Mouse (Mus musculus): ENCODE results near the gene Sstr2. TPM values are rescaled to one million over a fixed set of nuclear protein-coding genes. Genes with fewer than 3 reads are reported as not detected.

Gene Sstr2
- polyA plus RNA-seq, 1 experiment from 2014 or later = 0.20 TPM

DNA sequence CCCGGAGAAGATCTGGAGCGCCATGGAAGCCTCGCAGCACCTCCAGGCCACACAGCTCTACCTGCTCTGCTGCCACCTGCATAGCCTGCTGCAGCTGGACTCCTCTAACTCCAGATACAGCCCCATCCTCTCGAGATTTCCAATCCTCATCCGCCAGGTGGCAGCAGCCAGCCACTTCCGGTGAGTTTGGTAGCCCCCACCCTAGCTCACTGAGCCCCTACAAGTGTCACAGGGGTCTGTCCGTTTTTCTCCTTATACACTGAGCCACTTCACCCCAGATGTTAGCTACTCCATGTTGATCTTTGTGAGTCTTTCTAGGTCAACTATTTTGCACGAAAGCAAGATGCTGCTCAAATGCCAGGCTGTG, 32.7 kb downstream of the Sstr2 start:
- H3K9me3 ChIP-seq (replicated peaks; ENCODE audit: low read length) = no peaks in the 10 kb centered on the region
- H3K4me3 ChIP-seq (replicated peaks; ENCODE audit: low read depth, low read length) = no peak overlapping the region
- peaks cover 10% of the 10 kb centered on the region; the same call in 1 of the 2 replicates for H3K4me1 ChIP-seq (replicated peaks; ENCODE audit: insufficient read depth, low read length)
- ATAC-seq (replicated peaks; ENCODE audit: low FRiP score, low read depth) (peak; percentile 18), DNase-seq (ENCODE audit: low spot score) (peak; percentile 69)
- H3K27me3 ChIP-seq (ENCODE audit: insufficient read depth, low read length) = no peaks in the 10 kb centered on the region
- peak; percentile 70 for TF ChIP-seq CTCF (IDR thresholded peaks at IDR 0.05; ENCODE audit: low read depth)
- H3K4me2 ChIP-seq (ENCODE audit: low read length) = no peak overlapping the region
- H3K36me3 ChIP-seq (ENCODE audit: insufficient read depth, low read length) = peaks cover 46% of the 10 kb centered on the region
- H3K27ac ChIP-seq = no peak overlapping the region; the same call in 1 of the 2 replicates
- H3K9ac ChIP-seq (ENCODE audit: low read depth, low read length) = no peak overlapping the region
- 29% methylated on average over 8 of the region's 8 CpGs for WGBS

DNA sequence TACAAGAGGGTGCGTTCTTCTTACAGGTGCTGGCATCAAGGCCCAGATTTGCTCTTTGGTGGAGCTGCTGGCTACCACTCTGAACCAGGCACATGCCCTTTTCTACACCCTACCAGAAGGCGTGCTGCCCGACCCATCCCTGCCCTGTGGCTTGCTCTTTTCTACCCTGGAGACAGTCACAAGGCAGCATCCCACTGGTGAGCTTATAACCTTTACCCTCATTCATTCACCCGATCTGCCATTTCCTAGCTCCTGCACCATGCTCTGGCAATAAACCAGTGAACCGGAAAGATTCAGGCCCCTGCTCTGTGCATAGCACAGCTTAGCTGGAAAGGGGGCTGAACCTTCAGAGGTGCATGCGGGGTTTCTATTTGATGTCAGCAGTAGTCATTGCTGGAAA, 33.4 kb downstream of the Sstr2 start:
- no peak overlapping the region for H3K4me2 ChIP-seq (ENCODE audit: low read length)
- peaks cover 52% of the 10 kb centered on the region for H3K36me3 ChIP-seq (ENCODE audit: insufficient read depth, low read length)
- no peak overlapping the region for H3K27ac ChIP-seq

DNA sequence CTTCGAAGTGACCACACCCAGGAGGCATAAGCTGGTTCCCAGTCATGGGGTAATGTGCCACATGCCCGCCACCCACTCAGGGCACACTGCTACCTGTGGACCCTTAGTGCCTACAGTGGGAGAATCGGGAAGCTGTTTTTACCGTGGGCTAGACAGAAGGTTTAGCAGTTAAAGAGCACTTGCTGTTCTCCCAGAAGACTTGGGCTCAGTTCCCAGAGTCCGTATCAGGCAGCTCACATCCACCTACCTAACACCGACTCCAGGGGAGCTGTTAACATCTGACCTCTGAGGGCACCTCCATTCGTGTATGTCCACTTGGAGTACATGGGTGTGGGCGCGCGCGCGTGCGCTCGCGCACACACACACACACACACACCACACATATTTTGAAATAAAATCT, 35.0 kb downstream of the Sstr2 start:
- no peak overlapping the region for H3K4me2 ChIP-seq (ENCODE audit: low read length)
- H3K9ac ChIP-seq (ENCODE audit: low read depth, low read length) = no peak overlapping the region
- H3K36me3 ChIP-seq (ENCODE audit: insufficient read depth, low read length) = peaks cover 64% of the 10 kb centered on the region
- DNase-seq (ENCODE audit: low spot score) (no peak), ATAC-seq (replicated peaks; ENCODE audit: low FRiP score, low read depth) (no peak)
- no peaks in the 10 kb centered on the region for H3K9me3 ChIP-seq (replicated peaks; ENCODE audit: low read length)
- H3K4me3 ChIP-seq (replicated peaks; ENCODE audit: low read depth, low read length) = no peak overlapping the region
- peaks cover 5% of the 10 kb centered on the region; the same call in 1 of the 2 replicates for H3K4me1 ChIP-seq (replicated peaks; ENCODE audit: insufficient read depth, low read length)
- WGBS = 93% methylated on average over 15 of the region's 15 CpGs
- H3K27ac ChIP-seq = no peak overlapping the region
- no peaks in the 10 kb centered on the region for H3K27me3 ChIP-seq (ENCODE audit: insufficient read depth, low read length)
- no peak for TF ChIP-seq CTCF (IDR thresholded peaks at IDR 0.05; ENCODE audit: low read depth)

More for the DNA sequence above, 33.4 kb downstream of the Sstr2 start:
- Histone ChIP-seq H3K9me3 (replicated peaks; ENCODE audit: low read length) (no peaks in the 10 kb centered on the region), H3K4me1 (replicated peaks; ENCODE audit: insufficient read depth, low read length) (peaks cover 10% of the 10 kb centered on the region; the same call in 1 of the 2 replicates), H3K4me3 (replicated peaks; ENCODE audit: low read depth, low read length) (no peak overlapping the region), H3K27me3 (ENCODE audit: insufficient read depth, low read length) (no peaks in the 10 kb centered on the region), H3K9ac (ENCODE audit: low read depth, low read length) (no peak overlapping the region)
- 54% methylated on average over 6 of the region's 6 CpGs for WGBS
- no peak for TF ChIP-seq CTCF (IDR thresholded peaks at IDR 0.05; ENCODE audit: low read depth)
- DNase-seq (ENCODE audit: low spot score) = peak; percentile 34
- ATAC-seq (replicated peaks; ENCODE audit: low FRiP score, low read depth) = peak; percentile 33; the same call in 1 of the 2 replicates

DNA sequence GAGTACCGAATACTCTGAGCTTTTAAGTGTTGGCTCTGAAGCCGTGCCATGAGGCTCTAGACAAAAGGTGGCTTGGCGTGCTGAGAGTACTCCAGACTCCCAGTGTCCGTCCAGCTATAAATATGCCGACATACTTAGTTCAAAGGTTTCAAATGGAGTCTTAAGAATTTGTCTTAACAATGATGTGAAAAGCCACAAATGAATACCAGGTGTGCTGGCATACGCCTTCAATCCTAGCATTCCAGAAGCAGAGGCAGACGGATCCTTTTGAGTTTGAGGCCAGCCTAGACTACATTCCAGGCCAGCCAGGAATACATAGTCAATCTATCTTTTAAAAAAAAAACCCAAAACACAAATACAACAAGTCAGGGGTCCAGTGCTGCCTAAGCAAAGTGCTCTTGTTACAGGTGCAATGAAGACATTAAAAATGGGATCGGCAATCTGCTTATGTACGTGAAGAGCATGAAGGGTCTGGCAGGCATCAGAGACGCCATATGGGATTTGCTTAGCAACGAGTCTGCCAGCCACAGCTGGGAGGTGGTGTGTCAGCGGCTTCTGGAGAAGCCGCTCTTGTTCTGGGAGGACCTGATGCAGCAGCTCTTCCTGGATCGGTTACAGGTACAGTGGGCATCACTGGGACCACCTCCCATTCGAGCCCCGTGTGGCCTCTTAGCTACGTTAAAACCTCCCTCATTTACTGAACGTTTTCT, 35.6 kb downstream of the Sstr2 start:
- DNase-seq (ENCODE audit: low spot score) (no peak), ATAC-seq (replicated peaks; ENCODE audit: low FRiP score, low read depth) (no peak)
- Histone ChIP-seq H3K27ac (no peak overlapping the region), H3K4me1 (replicated peaks; ENCODE audit: insufficient read depth, low read length) (0 out of 2 replicates have a peak, but pooled peaks cover 5% of the 10 kb centered on the region), H3K9me3 (replicated peaks; ENCODE audit: low read length) (no peaks in the 10 kb centered on the region), H3K9ac (ENCODE audit: low read depth, low read length) (no peak overlapping the region), H3K4me3 (replicated peaks; ENCODE audit: low read depth, low read length) (no peak overlapping the region), H3K36me3 (ENCODE audit: insufficient read depth, low read length) (peaks cover 64% of the 10 kb centered on the region), H3K27me3 (ENCODE audit: insufficient read depth, low read length) (no peaks in the 10 kb centered on the region), H3K4me2 (ENCODE audit: low read length) (no peak overlapping the region)
- WGBS = 82% methylated on average over 18 of the region's 18 CpGs
- TF ChIP-seq CTCF (IDR thresholded peaks at IDR 0.05; ENCODE audit: low read depth) = no peak

DNA sequence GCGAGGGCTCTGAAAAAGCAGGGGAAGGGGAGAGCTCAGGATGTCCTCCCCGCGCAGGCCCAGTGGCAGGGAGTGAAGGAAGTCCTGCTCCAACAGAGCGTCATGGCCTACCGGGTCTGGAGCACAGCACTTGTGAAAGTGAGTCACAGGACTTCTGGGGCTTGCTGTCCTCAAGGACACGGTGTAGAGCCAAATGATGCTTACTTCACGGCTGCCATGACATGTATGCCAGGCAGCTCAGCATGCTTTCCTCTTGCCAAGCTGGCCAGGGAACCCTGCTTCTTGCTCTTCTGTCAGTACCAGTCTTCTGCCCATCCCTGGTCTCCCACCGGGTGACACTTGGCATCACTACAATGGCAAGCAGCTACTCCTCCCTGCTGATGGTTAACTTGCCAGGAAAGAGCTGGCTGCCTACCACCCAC, 37.4 kb downstream of the Sstr2 start:
- H3K4me3 ChIP-seq (replicated peaks; ENCODE audit: low read depth, low read length) = no peak overlapping the region
- H3K36me3 ChIP-seq (ENCODE audit: insufficient read depth, low read length) = peaks cover 72% of the 10 kb centered on the region
- no peak overlapping the region for H3K4me2 ChIP-seq (ENCODE audit: low read length)
- H3K27me3 ChIP-seq (ENCODE audit: insufficient read depth, low read length) = no peaks in the 10 kb centered on the region
- no peak overlapping the region for H3K27ac ChIP-seq
- ATAC-seq (replicated peaks; ENCODE audit: low FRiP score, low read depth) (no peak), DNase-seq (ENCODE audit: low spot score) (no peak)
- no peaks in the 10 kb centered on the region for H3K4me1 ChIP-seq (replicated peaks; ENCODE audit: insufficient read depth, low read length)
- no peak overlapping the region for H3K9ac ChIP-seq (ENCODE audit: low read depth, low read length)
- TF ChIP-seq CTCF (IDR thresholded peaks at IDR 0.05; ENCODE audit: low read depth) = no peak
- H3K9me3 ChIP-seq (replicated peaks; ENCODE audit: low read length) = no peaks in the 10 kb centered on the region
- WGBS = 87% methylated on average over 8 of the region's 8 CpGs

DNA sequence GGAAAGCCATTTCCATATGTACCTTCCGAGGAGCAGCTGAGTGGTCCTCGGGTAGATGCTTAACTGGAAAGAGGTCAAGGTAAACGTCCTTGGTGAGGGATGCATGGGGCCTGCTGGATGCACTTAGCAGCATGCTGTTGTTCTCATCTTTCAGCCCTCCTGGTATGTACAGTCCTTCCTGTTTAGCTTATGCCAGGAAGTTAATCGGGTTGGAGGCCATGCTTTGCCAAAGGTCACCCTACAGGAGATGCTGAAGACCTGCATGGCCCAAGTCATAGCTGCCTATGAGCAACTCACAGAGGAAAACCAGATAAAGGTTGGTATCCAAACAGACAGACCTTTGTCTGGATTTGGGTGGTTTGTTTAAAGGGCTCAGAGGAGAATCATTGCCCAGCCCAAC, 38.1 kb downstream of the Sstr2 start:
- H3K4me1 ChIP-seq (replicated peaks; ENCODE audit: insufficient read depth, low read length) = no peaks in the 10 kb centered on the region
- no peak for DNase-seq (ENCODE audit: low spot score)
- H3K4me3 ChIP-seq (replicated peaks; ENCODE audit: low read depth, low read length) = no peak overlapping the region
- no peak for TF ChIP-seq CTCF (IDR thresholded peaks at IDR 0.05; ENCODE audit: low read depth)
- no peaks in the 10 kb centered on the region for H3K27me3 ChIP-seq (ENCODE audit: insufficient read depth, low read length)
- peaks cover 77% of the 10 kb centered on the region for H3K36me3 ChIP-seq (ENCODE audit: insufficient read depth, low read length)
- no peak overlapping the region for H3K4me2 ChIP-seq (ENCODE audit: low read length)
- H3K9me3 ChIP-seq (replicated peaks; ENCODE audit: low read length) = no peaks in the 10 kb centered on the region
- no peak for ATAC-seq (replicated peaks; ENCODE audit: low FRiP score, low read depth)
- 53% methylated on average over 4 of the region's 4 CpGs for WGBS
- H3K9ac ChIP-seq (ENCODE audit: low read depth, low read length) = no peak overlapping the region
- no peak overlapping the region for H3K27ac ChIP-seq

Measured in kidney, postnatal 0 days (tissue).